Mouse (Mus musculus) effector memory CD4-positive, alpha-beta T cell, adult 5 months (primary cell): ENCODE measurements around the gene Pamr1. TPM values are rescaled to one million over a fixed set of nuclear protein-coding genes. Genes with fewer than 3 reads are reported as not detected.

Experiments
- polyA plus RNA-seq: library from polyadenylated mRNA; unstranded; fragments of 100-300 nt; shearing (Covaris generic); gene quantifications from one replicate; pipeline ENCODE4 v1.2.1, GENCODE M21; 2017

Pamr1 gene
- polyA plus RNA-seq, result not detected

GRCm38 (mm10) chr2:102549611-102550266 lies at the start of gene Pamr1:
Gene Pamr1, plus strand, starts transcription at chr2:102550012.

GRCm38 (mm10) chr2:102658163-102658660 lies 108.4 kb downstream of the Pamr1 start, which contains the start of gene Slc1a2:
Gene Slc1a2, plus strand, starts transcription at chr2:102658659.

Other genes with a start within 250 kb of the Pamr1 start
- 40.3 TPM for gene Trim44, start 142.2 kb upstream of the Pamr1 start, polyA plus RNA-seq
- gene Fjx1, start 97.5 kb upstream of the Pamr1 start, polyA plus RNA-seq, result not detected
- gene Slc1a2, start 108.6 kb downstream of the Pamr1 start, polyA plus RNA-seq, result 0.09 TPM